Mouse (Mus musculus): ENCODE measurements at regions not wholly inside any gene's neighbourhood (a gene's known extent, or its start where the extent isn't known, plus 50 kb on each side); places are given as distances from the start of the nearest gene placed in this dataset.

DNA sequence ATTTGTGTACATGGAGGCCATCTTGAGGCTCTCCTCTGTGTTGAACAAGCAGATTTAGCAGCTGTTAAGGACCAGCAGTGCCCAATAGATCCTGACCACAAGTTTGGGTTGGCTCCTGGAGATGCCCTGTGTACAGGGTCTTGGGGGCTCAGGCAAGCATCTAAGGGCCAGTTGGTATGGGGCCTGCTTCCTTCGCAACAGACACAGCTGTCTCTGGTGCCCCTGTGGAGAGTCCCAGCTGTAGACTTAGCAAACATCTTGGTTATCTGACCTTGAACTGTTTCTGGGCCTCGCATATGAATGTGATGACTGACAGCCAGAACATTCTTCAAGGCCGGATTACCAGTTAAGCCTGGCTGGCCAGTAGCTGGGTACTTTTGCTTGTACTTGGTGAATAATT, 135.4 kb upstream of the Runx1 start:
- no peak overlapping the region for H3K27ac ChIP-seq (ENCODE audit: low read depth, low read length)
- no peak overlapping the region for H3K4me3 ChIP-seq (ENCODE audit: low read depth, low read length)
- no peaks in the 10 kb centered on the region for H3K36me3 ChIP-seq (ENCODE audit: insufficient read depth, low read length)
- ATAC-seq (ENCODE audit: low FRiP score) (no peak), DNase-seq (ENCODE audit: low spot score) (no peak)
- H3K9ac ChIP-seq (replicated peaks; ENCODE audit: low read length, poor library complexity, severe bottlenecking) = no peak overlapping the region
- H3K9me3 ChIP-seq (ENCODE audit: low read length) = no peaks in the 10 kb centered on the region
- 56% methylated on average over 3 of the region's 3 CpGs for WGBS
- H3K27me3 ChIP-seq (ENCODE audit: insufficient read depth, low read length) = no peaks in the 10 kb centered on the region
- H3K4me2 ChIP-seq (ENCODE audit: low read depth, low read length, poor library complexity, severe bottlenecking) = no peak overlapping the region
- no peaks in the 10 kb centered on the region for H3K4me1 ChIP-seq (ENCODE audit: insufficient read depth, low read length)
- TF ChIP-seq CTCF (IDR thresholded peaks at IDR 0.05) = no peak

- no peaks in the 10 kb centered on the region for H3K27me3 ChIP-seq (ENCODE audit: insufficient read depth, low read length)
- WGBS = 81% methylated on average over 7 of the region's 7 CpGs
- H3K9me3 ChIP-seq (ENCODE audit: low read length) = no peaks in the 10 kb centered on the region
- no peak overlapping the region for H3K4me3 ChIP-seq (ENCODE audit: low read depth, low read length)
- no peak for ATAC-seq (ENCODE audit: low FRiP score)
- no peak for TF ChIP-seq CTCF (IDR thresholded peaks at IDR 0.05)
- no peaks in the 10 kb centered on the region for H3K4me1 ChIP-seq (ENCODE audit: insufficient read depth, low read length)
- H3K27ac ChIP-seq (ENCODE audit: low read depth, low read length) = no peak overlapping the region
- DNase-seq (ENCODE audit: low spot score) = no peak
- no peaks in the 10 kb centered on the region for H3K36me3 ChIP-seq (ENCODE audit: insufficient read depth, low read length)
- H3K4me2 ChIP-seq (ENCODE audit: low read depth, low read length, poor library complexity, severe bottlenecking) = no peak overlapping the region
- no peak overlapping the region for H3K9ac ChIP-seq (replicated peaks; ENCODE audit: low read length, poor library complexity, severe bottlenecking)
These were observed 134.8 kb upstream of the Runx1 start for GRCm38 (mm10) chr16:92960740-92961139.

DNA sequence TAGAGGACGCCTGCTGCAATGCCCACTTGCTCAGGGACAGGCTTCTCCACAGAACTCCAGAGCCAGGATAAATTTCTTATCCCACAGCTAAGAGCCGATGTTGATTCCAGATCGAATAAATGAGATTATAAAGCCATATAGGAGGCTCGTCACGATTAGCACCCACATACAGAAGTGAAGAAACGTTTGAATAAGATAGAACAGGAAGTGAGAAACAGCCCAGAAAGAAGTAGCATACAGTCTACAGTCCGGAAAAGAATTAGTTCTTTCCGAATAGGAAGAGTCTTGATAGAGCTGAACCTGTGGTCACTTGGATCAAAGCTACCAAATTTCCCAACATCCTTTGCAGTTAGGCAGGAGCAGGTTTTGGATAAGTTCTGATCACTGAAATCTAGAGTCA, 133.0 kb upstream of the Runx1 start:
- DNase-seq (ENCODE audit: low spot score) (no peak), ATAC-seq (ENCODE audit: low FRiP score) (no peak)
- Histone ChIP-seq H3K4me1 (ENCODE audit: insufficient read depth, low read length) (no peaks in the 10 kb centered on the region), H3K9ac (replicated peaks; ENCODE audit: low read length, poor library complexity, severe bottlenecking) (no peak overlapping the region), H3K4me2 (ENCODE audit: low read depth, low read length, poor library complexity, severe bottlenecking) (no peak overlapping the region), H3K27me3 (ENCODE audit: insufficient read depth, low read length) (no peaks in the 10 kb centered on the region), H3K36me3 (ENCODE audit: insufficient read depth, low read length) (no peaks in the 10 kb centered on the region), H3K27ac (ENCODE audit: low read depth, low read length) (no peak overlapping the region), H3K9me3 (ENCODE audit: low read length) (no peaks in the 10 kb centered on the region), H3K4me3 (ENCODE audit: low read depth, low read length) (no peak overlapping the region)
- TF ChIP-seq CTCF (IDR thresholded peaks at IDR 0.05) = no peak
- 88% methylated on average over 8 of the region's 8 CpGs for WGBS

- no peaks in the 10 kb centered on the region for H3K36me3 ChIP-seq (ENCODE audit: insufficient read depth, low read length)
- no peak overlapping the region for H3K9ac ChIP-seq (replicated peaks; ENCODE audit: low read length, poor library complexity, severe bottlenecking)
- no peak overlapping the region for H3K27ac ChIP-seq (ENCODE audit: low read depth, low read length)
- no peaks in the 10 kb centered on the region for H3K9me3 ChIP-seq (ENCODE audit: low read length)
- H3K27me3 ChIP-seq (ENCODE audit: insufficient read depth, low read length) = no peaks in the 10 kb centered on the region
- H3K4me2 ChIP-seq (ENCODE audit: low read depth, low read length, poor library complexity, severe bottlenecking) = no peak overlapping the region
- no peaks in the 10 kb centered on the region for H3K4me1 ChIP-seq (ENCODE audit: insufficient read depth, low read length)
- WGBS = 59% methylated on average over 6 of the region's 6 CpGs
- H3K4me3 ChIP-seq (ENCODE audit: low read depth, low read length) = no peak overlapping the region
- no peak for TF ChIP-seq CTCF (IDR thresholded peaks at IDR 0.05)
- ATAC-seq (ENCODE audit: low FRiP score) (no peak), DNase-seq (ENCODE audit: low spot score) (no peak)
These were observed 132.2 kb upstream of the Runx1 start for GRCm38 (mm10) chr16:92958146-92958545.

DNA sequence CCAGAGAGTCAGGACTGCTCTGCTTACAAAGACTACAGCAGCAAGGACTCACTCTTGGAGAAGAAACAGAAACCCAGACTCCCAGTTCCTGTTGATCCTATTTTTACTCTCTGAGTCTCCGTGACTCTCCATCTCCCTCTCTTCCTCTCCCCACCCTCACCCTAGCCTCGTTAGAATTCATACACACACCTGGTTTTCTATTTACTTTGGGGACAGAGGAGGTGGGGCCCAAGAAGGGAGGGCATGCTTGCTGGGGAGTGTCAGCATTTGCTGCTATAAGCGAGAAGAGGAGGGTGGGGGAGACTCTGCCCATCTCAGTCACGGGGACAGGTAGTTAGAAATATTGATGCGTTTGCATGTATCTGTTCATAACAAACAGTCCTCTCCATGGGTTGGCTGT, 129.6 kb upstream of the Runx1 start:
- ATAC-seq (ENCODE audit: low FRiP score) (no peak), DNase-seq (ENCODE audit: low spot score) (no peak)
- H3K4me3 ChIP-seq (ENCODE audit: low read depth, low read length) = no peak overlapping the region
- no peak overlapping the region for H3K27ac ChIP-seq (ENCODE audit: low read depth, low read length)
- no peak for TF ChIP-seq CTCF (IDR thresholded peaks at IDR 0.05)
- no peaks in the 10 kb centered on the region for H3K36me3 ChIP-seq (ENCODE audit: insufficient read depth, low read length)
- H3K9ac ChIP-seq (replicated peaks; ENCODE audit: low read length, poor library complexity, severe bottlenecking) = no peak overlapping the region
- no peak overlapping the region for H3K4me2 ChIP-seq (ENCODE audit: low read depth, low read length, poor library complexity, severe bottlenecking)
- 67% methylated on average over 5 of the region's 5 CpGs for WGBS
- no peaks in the 10 kb centered on the region for H3K27me3 ChIP-seq (ENCODE audit: insufficient read depth, low read length)
- no peaks in the 10 kb centered on the region for H3K4me1 ChIP-seq (ENCODE audit: insufficient read depth, low read length)
- H3K9me3 ChIP-seq (ENCODE audit: low read length) = no peaks in the 10 kb centered on the region

- Histone ChIP-seq H3K9ac (replicated peaks; ENCODE audit: low read length, poor library complexity, severe bottlenecking) (no peak overlapping the region), H3K4me3 (ENCODE audit: low read depth, low read length) (no peak overlapping the region), H3K27ac (ENCODE audit: low read depth, low read length) (no peak overlapping the region), H3K27me3 (ENCODE audit: insufficient read depth, low read length) (no peaks in the 10 kb centered on the region), H3K4me1 (ENCODE audit: insufficient read depth, low read length) (no peaks in the 10 kb centered on the region), H3K4me2 (ENCODE audit: low read depth, low read length, poor library complexity, severe bottlenecking) (no peak overlapping the region), H3K36me3 (ENCODE audit: insufficient read depth, low read length) (no peaks in the 10 kb centered on the region), H3K9me3 (ENCODE audit: low read length) (no peaks in the 10 kb centered on the region)
- no peak for TF ChIP-seq CTCF (IDR thresholded peaks at IDR 0.05)
- no peak for ATAC-seq (ENCODE audit: low FRiP score)
- 95% methylated on average over 4 of the region's 4 CpGs for WGBS
- DNase-seq (ENCODE audit: low spot score) = no peak
These were observed 129.1 kb upstream of the Runx1 start for GRCm38 (mm10) chr16:92955087-92955486.
